Mouse (Mus musculus): ENCODE measurements around the gene Ascc3. TPM values are rescaled to one million over a fixed set of nuclear protein-coding genes. Genes with fewer than 3 reads are reported as not detected.

Gene Ascc3
- total RNA-seq, 2 experiments from 2014 or later: 27.2 to 33.5 TPM

- DNase-seq (ENCODE audit: low spot score in 2 of 2): no peak
Observed at GRCm38 (mm10) chr10:50762069-50762468, 169.6 kb downstream of the Ascc3 start.

GRCm38 (mm10) chr10:50762984-50763383, 170.5 kb downstream of the Ascc3 start:
- DNase-seq (ENCODE audit: low spot score in 2 of 2): no peak

GRCm38 (mm10) chr10:50763457-50764310, 171.2 kb downstream of the Ascc3 start:
- DNase-seq (ENCODE audit: low spot score in 2 of 2): no peak

- no peak for DNase-seq (ENCODE audit: low spot score in 2 of 2)
Observed at GRCm38 (mm10) chr10:50772811-50773210, 180.3 kb downstream of the Ascc3 start.

GRCm38 (mm10) chr10:50773846-50774245, 181.4 kb downstream of the Ascc3 start:
- DNase-seq (ENCODE audit: low spot score in 2 of 2): no peak

GRCm38 (mm10) chr10:50792840-50793239, 200.4 kb downstream of the Ascc3 start:
- no peak for DNase-seq (ENCODE audit: low spot score in 2 of 2)

GRCm38 (mm10) chr10:50801594-50801993, 209.1 kb downstream of the Ascc3 start:
- DNase-seq (ENCODE audit: low spot score in 2 of 2): no peak

GRCm38 (mm10) chr10:50802380-50802779, 209.9 kb downstream of the Ascc3 start:
- no peak for DNase-seq (ENCODE audit: low spot score in 2 of 2)

GRCm38 (mm10) chr10:50806166-50806565, 213.7 kb downstream of the Ascc3 start:
- DNase-seq (ENCODE audit: low spot score in 2 of 2): no peak

- no peak for DNase-seq (ENCODE audit: low spot score in 2 of 2)
Observed at GRCm38 (mm10) chr10:50822363-50822762, 229.9 kb downstream of the Ascc3 start.

GRCm38 (mm10) chr10:50826829-50827228, 234.4 kb downstream of the Ascc3 start:
- DNase-seq (ENCODE audit: low spot score in 2 of 2): no peak

GRCm38 (mm10) chr10:50834533-50834932, 242.1 kb downstream of the Ascc3 start:
- no peak for DNase-seq (ENCODE audit: low spot score in 2 of 2)

- DNase-seq (ENCODE audit: low spot score in 2 of 2): no peak
Observed at GRCm38 (mm10) chr10:50843363-50843762, 250.9 kb downstream of the Ascc3 start.

- no peak for DNase-seq (ENCODE audit: low spot score in 2 of 2)
Observed at GRCm38 (mm10) chr10:50868202-50868601, 275.7 kb downstream of the Ascc3 start.

- no peak for DNase-seq (ENCODE audit: low spot score in 2 of 2)
Observed at GRCm38 (mm10) chr10:50876952-50877351, 284.5 kb downstream of the Ascc3 start.

- no peak for DNase-seq (ENCODE audit: low spot score in 2 of 2)
Observed at GRCm38 (mm10) chr10:50881476-50882069, 289.1 kb downstream of the Ascc3 start.

- DNase-seq (ENCODE audit: low spot score in 2 of 2): no peak
Observed at GRCm38 (mm10) chr10:50882366-50882765, 289.9 kb downstream of the Ascc3 start.

GRCm38 (mm10) chr10:50886305-50886704, 293.8 kb downstream of the Ascc3 start:
- DNase-seq (ENCODE audit: low spot score in 2 of 2): no peak

GRCm38 (mm10) chr10:50890621-50891020, 298.2 kb downstream of the Ascc3 start:
- no peak for DNase-seq (ENCODE audit: low spot score in 2 of 2)

- DNase-seq (ENCODE audit: low spot score in 2 of 2): no peak
Observed at GRCm38 (mm10) chr10:50891876-50892711, 299.6 kb downstream of the Ascc3 start.

- DNase-seq (ENCODE audit: low spot score in 2 of 2): no peak
Observed at GRCm38 (mm10) chr10:50892751-50893320, 300.4 kb downstream of the Ascc3 start.
